Mouse (Mus musculus): ENCODE measurements at regions not wholly inside any gene's neighbourhood (a gene's known extent, or its start where the extent isn't known, plus 50 kb on each side); places are given as distances from the start of the nearest gene placed in this dataset.

- no peak for DNase-seq (ENCODE audit: low read depth, low spot score)
- Histone ChIP-seq H3K4me3 (ENCODE audit: control insufficient read depth in 1 of 2, insufficient read depth in 1 of 2, low read depth in 2 of 2, low read length in 2 of 2) (no peak overlapping the region), H3K9ac (ENCODE audit: control insufficient read depth, low read depth, low read length, poor library complexity, severe bottlenecking) (no peak overlapping the region), H3K4me1 (ENCODE audit: control insufficient read depth in 1 of 2, insufficient read depth in 2 of 2, low read length in 2 of 2) (no peaks in the 10 kb centered on the region), H3K79me2 (ENCODE audit: control insufficient read depth, insufficient read depth, low read length, poor library complexity) (no peaks in the 10 kb centered on the region), H3K27ac (ENCODE audit: control insufficient read depth, low read depth, low read length) (no peak overlapping the region), H3K9me3 (replicated peaks; ENCODE audit: insufficient read depth, low read length) (no peaks in the 10 kb centered on the region), H3K27me3 (ENCODE audit: control insufficient read depth in 1 of 2, insufficient read depth in 2 of 2, low read length in 2 of 2) (no peaks in the 10 kb centered on the region), H3K36me3 (ENCODE audit: control insufficient read depth in 1 of 2, insufficient read depth in 2 of 2, low read length in 2 of 2) (no peaks in the 10 kb centered on the region)
- TF ChIP-seq USF2 (IDR thresholded peaks at IDR 0.05; ENCODE audit: borderline replicate concordance in 1 of 2, insufficient read depth in 1 of 2, low read depth in 1 of 2, low read length in 2 of 2): no peak
- no peak for TF ChIP-seq EP300 (IDR thresholded peaks at IDR 0.05; ENCODE audit: low read depth in 1 of 2, low read length in 2 of 2)
- TF ChIP-seq MYC (IDR thresholded peaks at IDR 0.05; ENCODE audit: low read depth, low read length): no peak
- no peak for TF ChIP-seq SIN3A (IDR thresholded peaks at IDR 0.05; ENCODE audit: low read length)
- no peak for TF ChIP-seq E2F4 (IDR thresholded peaks at IDR 0.05; ENCODE audit: borderline replicate concordance, low read depth, low read length)
- no peak for TF ChIP-seq MAX (IDR thresholded peaks at IDR 0.05; ENCODE audit: low read length)
- TF ChIP-seq NELFE (IDR thresholded peaks at IDR 0.05; ENCODE audit: low read depth, low read length): no peak
- no peak for TF ChIP-seq GABPA (IDR thresholded peaks at IDR 0.05; ENCODE audit: low read depth, low read length)
- no peak for TF ChIP-seq BHLHE40 (IDR thresholded peaks at IDR 0.05; ENCODE audit: borderline replicate concordance, low read depth, low read length)
- no peak for TF ChIP-seq MEF2A (IDR thresholded peaks at IDR 0.05; ENCODE audit: extremely low read depth, insufficient replicate concordance, low read depth, low read length, poor library complexity, severe bottlenecking)
- no peak for TF ChIP-seq SMC3 (IDR thresholded peaks at IDR 0.05; ENCODE audit: low read depth, low read length)
- TF ChIP-seq KAT2A (conservative IDR thresholded peaks at IDR 0.05; ENCODE audit: low read depth, low read length): no peak
- TF ChIP-seq CHD1 (IDR thresholded peaks at IDR 0.05; ENCODE audit: low read depth, low read length): no peak
- TF ChIP-seq TBP (IDR thresholded peaks at IDR 0.05; ENCODE audit: low read depth, low read length): no peak
- TF ChIP-seq GATA1 (IDR thresholded peaks at IDR 0.05; ENCODE audit: low read depth, low read length): no peak
- TF ChIP-seq ETS1 (IDR thresholded peaks at IDR 0.05; ENCODE audit: low read depth, low read length): no peak
- TF ChIP-seq ZNF384 (IDR thresholded peaks at IDR 0.05; ENCODE audit: low read depth, low read length): no peak
- TF ChIP-seq POLR2A (IDR thresholded peaks at IDR 0.05; ENCODE audit: control insufficient read depth in 1 of 2, insufficient read depth in 1 of 2, low read depth in 1 of 2, low read length in 2 of 2, poor library complexity in 1 of 2): no peak
- TF ChIP-seq MAZ (IDR thresholded peaks at IDR 0.05; ENCODE audit: low read depth, low read length): no peak
- TF ChIP-seq USF1 (IDR thresholded peaks at IDR 0.05; ENCODE audit: low read depth, low read length): no peak
Measured at GRCm38 (mm10) chr16:65219434-65219833, 113.8 kb upstream of the Htr1f start.

- H3K27me3 ChIP-seq (ENCODE audit: control insufficient read depth in 1 of 2, insufficient read depth in 2 of 2, low read length in 2 of 2): no peaks in the 10 kb centered on the region
- TF ChIP-seq CTCF (IDR thresholded peaks at IDR 0.05 in 2 of 3, conservative IDR thresholded peaks at IDR 0.05 in 1 of 3; ENCODE audit: control insufficient read depth in 1 of 3, insufficient read depth in 1 of 3, low read depth in 2 of 3, low read length in 3 of 3, poor library complexity in 1 of 3, severe bottlenecking in 1 of 3): no peak
- TF ChIP-seq POLR2AphosphoS5 (IDR thresholded peaks at IDR 0.05; ENCODE audit: borderline replicate concordance, low read depth, low read length): no peak
- H3K79me2 ChIP-seq (ENCODE audit: control insufficient read depth, insufficient read depth, low read length, poor library complexity): no peaks in the 10 kb centered on the region
- H3K9me3 ChIP-seq (replicated peaks; ENCODE audit: insufficient read depth, low read length): no peaks in the 10 kb centered on the region
- H3K9ac ChIP-seq (ENCODE audit: control insufficient read depth, low read depth, low read length, poor library complexity, severe bottlenecking): no peak overlapping the region
- H3K36me3 ChIP-seq (ENCODE audit: control insufficient read depth in 1 of 2, insufficient read depth in 2 of 2, low read length in 2 of 2): no peaks in the 10 kb centered on the region
- no peaks in the 10 kb centered on the region for H3K4me1 ChIP-seq (ENCODE audit: control insufficient read depth in 1 of 2, insufficient read depth in 2 of 2, low read length in 2 of 2)
- H3K27ac ChIP-seq (ENCODE audit: control insufficient read depth, low read depth, low read length): no peak overlapping the region
- H3K4me3 ChIP-seq (ENCODE audit: control insufficient read depth in 1 of 2, insufficient read depth in 1 of 2, low read depth in 2 of 2, low read length in 2 of 2): no peak overlapping the region
- DNase-seq (ENCODE audit: low read depth, low spot score): no peak
Measured at GRCm38 (mm10) chr16:65212367-65212766, 106.7 kb upstream of the Htr1f start.
